Mouse (Mus musculus) cerebellum, postnatal 10 days (tissue): Measurements from ENCODE around the gene Tmem211.

Experiments used
- DNase-seq, 2 experiments: peaks; one replicate each; pipeline ENCODE4 v3.0.0; 2021; ENCODE audit warnings: mixed read lengths in 2 of 2

Tmem211 gene

GRCm38 (mm10) chr5:113226632-113227102, at the start of gene Tmem211:
Gene Tmem211, plus strand, starts transcription at chr5:113226909.
- peak; percentile 95 to 97 for DNase-seq

- DNase-seq, result no peak
Observed at GRCm38 (mm10) chr5:113179451-113179842, 47.3 kb upstream of the Tmem211 start.

- peak; percentile 95 to 96 for DNase-seq
Observed at GRCm38 (mm10) chr5:113179843-113180682, 46.6 kb upstream of the Tmem211 start.

GRCm38 (mm10) chr5:113180755-113181154, 46.0 kb upstream of the Tmem211 start:
- DNase-seq, result no peak

GRCm38 (mm10) chr5:113181441-113181840, 45.3 kb upstream of the Tmem211 start:
- no peak for DNase-seq

- DNase-seq, result no peak
Observed at GRCm38 (mm10) chr5:113190558-113190957, 36.2 kb upstream of the Tmem211 start.

GRCm38 (mm10) chr5:113191901-113192300, 34.8 kb upstream of the Tmem211 start:
- peak in 1 of 2 experiments; percentile 36 for DNase-seq

GRCm38 (mm10) chr5:113193762-113194161, 32.9 kb upstream of the Tmem211 start:
- no peak for DNase-seq

- no peak for DNase-seq
Observed at GRCm38 (mm10) chr5:113195451-113195850, 31.3 kb upstream of the Tmem211 start.

GRCm38 (mm10) chr5:113195907-113196306, 30.8 kb upstream of the Tmem211 start:
- DNase-seq, result peak; percentile 60 to 69

- DNase-seq, result no peak
Observed at GRCm38 (mm10) chr5:113196916-113197794, 29.6 kb upstream of the Tmem211 start.

GRCm38 (mm10) chr5:113199126-113199771, 27.5 kb upstream of the Tmem211 start:
- DNase-seq, result no peak

GRCm38 (mm10) chr5:113199772-113200134, 27.0 kb upstream of the Tmem211 start:
- no peak for DNase-seq

- no peak for DNase-seq
Observed at GRCm38 (mm10) chr5:113204193-113204592, 22.5 kb upstream of the Tmem211 start.

- DNase-seq, result no peak
Observed at GRCm38 (mm10) chr5:113206670-113207352, 19.9 kb upstream of the Tmem211 start.

- DNase-seq, result no peak
Observed at GRCm38 (mm10) chr5:113208048-113208447, 18.7 kb upstream of the Tmem211 start.

- peak; percentile 84 to 85 for DNase-seq
Observed at GRCm38 (mm10) chr5:113208622-113209400, 17.9 kb upstream of the Tmem211 start.

- peak; percentile 43 to 52 for DNase-seq
Observed at GRCm38 (mm10) chr5:113209401-113209750, 17.3 kb upstream of the Tmem211 start.

GRCm38 (mm10) chr5:113209898-113210297, 16.8 kb upstream of the Tmem211 start:
- DNase-seq, result no peak

GRCm38 (mm10) chr5:113210314-113210713, 16.4 kb upstream of the Tmem211 start:
- DNase-seq, result no peak

- DNase-seq, result no peak
Observed at GRCm38 (mm10) chr5:113212156-113212835, 14.4 kb upstream of the Tmem211 start.
